In the genomic region with DNA sequence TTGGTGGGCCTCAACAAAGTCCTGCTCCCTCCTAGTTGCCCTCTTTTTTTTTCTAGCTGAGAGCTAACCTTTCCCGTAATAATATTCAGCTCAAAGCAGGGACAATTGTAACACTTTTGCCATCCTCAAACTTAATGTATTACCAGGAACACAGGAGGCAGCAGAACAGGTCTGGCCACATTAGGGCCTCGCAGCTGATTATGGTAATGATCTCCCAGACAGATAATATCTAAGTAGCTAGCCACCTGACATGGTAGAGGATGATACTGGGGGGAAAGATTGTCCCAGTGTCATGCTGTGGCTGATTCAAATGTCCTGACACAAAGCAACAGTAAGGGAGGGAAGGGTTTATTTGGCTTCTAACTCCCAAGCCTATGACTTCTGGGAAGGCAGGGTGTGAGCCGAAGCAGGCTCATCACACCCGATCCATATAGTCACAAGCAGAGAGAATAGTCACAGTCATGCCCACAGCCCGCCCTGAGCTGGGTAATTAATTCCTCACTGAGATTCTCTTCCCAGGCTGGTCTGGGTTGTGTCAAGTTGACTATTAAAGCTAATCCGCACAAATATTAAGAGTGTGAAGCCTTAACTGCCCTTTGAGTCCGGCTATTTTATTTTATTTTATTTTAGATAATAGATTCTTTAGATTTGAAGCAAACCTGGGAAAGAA, we compare ENCODE assay signal across 24 mouse cellular contexts. TPM values are rescaled to one million over a fixed set of nuclear protein-coding genes. Genes with fewer than 3 reads are reported as not detected.
DNase-seq lines count a peak whose midpoint lies in the region; ATAC-seq and TF ChIP-seq lines count a peak whose summit lies in the region.
"Had no signal": no experiment of that assay in that cellular context is flagged by ENCODE, and none has a peak within 500 bp of the region (broad histone marks: within the 10 kb centered on the region; RNA-seq: fewer than 3 reads in every experiment).

No protein-coding gene starts in this region.

- WGBS in intestine, embryonic 14.5 days, result 42% methylated on average over 7 of the region's 7 CpGs
- 29% methylated on average over 7 of the region's 7 CpGs for WGBS in intestine, postnatal 0 days
- 48% methylated on average over 7 of the region's 7 CpGs for WGBS in stomach, embryonic 16.5 days

- no peak overlapping the region for H3K4me3 ChIP-seq in intestine, embryonic 14.5 days (ENCODE audit: low read depth, low read length)
- no peak overlapping the region for H3K4me3 ChIP-seq in intestine, postnatal 0 days (ENCODE audit: low read depth, low read length)
- no peak overlapping the region for H3K4me3 ChIP-seq in stomach, embryonic 16.5 days (replicated peaks; ENCODE audit: low read length)
- H3K4me3 ChIP-seq: forebrain, embryonic 15.5 days; gastrocnemius, adult 2 months; heart, adult 2 months; heart, embryonic 12.5 days; midbrain, embryonic 13.5 days; neural tube, embryonic 13.5 days had no signal

- H3K9ac ChIP-seq in intestine, embryonic 14.5 days (ENCODE audit: low read length), result no peak overlapping the region
- H3K9ac ChIP-seq in intestine, postnatal 0 days (ENCODE audit: low read depth, low read length), result 0 out of 2 replicates have a peak overlapping the region, but pooled peaks have one; percentile 1
- H3K9ac ChIP-seq in stomach, embryonic 16.5 days (ENCODE audit: low read length), result no peak overlapping the region
- H3K9ac ChIP-seq: forebrain, embryonic 15.5 days; heart, embryonic 12.5 days; hindbrain, embryonic 14.5 days; liver, embryonic 14.5 days; midbrain, embryonic 13.5 days; neural tube, embryonic 13.5 days had no signal

- 0 out of 2 replicates have a peak, but pooled peaks cover 2% of the 10 kb centered on the region for H3K9me3 ChIP-seq in intestine, embryonic 14.5 days (ENCODE audit: control insufficient read depth, low read length)
- H3K9me3 ChIP-seq in intestine, postnatal 0 days (ENCODE audit: control insufficient read depth), result no peaks in the 10 kb centered on the region
- no peaks in the 10 kb centered on the region for H3K9me3 ChIP-seq in stomach, embryonic 16.5 days (replicated peaks; ENCODE audit: control insufficient read depth, low read length)
- H3K9me3 ChIP-seq: forebrain, embryonic 15.5 days; midbrain, embryonic 13.5 days; neural tube, embryonic 13.5 days had no signal

- no peaks in the 10 kb centered on the region for H3K27me3 ChIP-seq in intestine, embryonic 14.5 days (replicated peaks; ENCODE audit: control insufficient read depth, insufficient read depth, low read length)
- no peaks in the 10 kb centered on the region for H3K27me3 ChIP-seq in intestine, postnatal 0 days (replicated peaks; ENCODE audit: control insufficient read depth, insufficient read depth, low read length)
- no peaks in the 10 kb centered on the region for H3K27me3 ChIP-seq in stomach, embryonic 16.5 days (ENCODE audit: control insufficient read depth, insufficient read depth, low read length)
- H3K27me3 ChIP-seq: forebrain, embryonic 15.5 days; heart, embryonic 12.5 days; midbrain, embryonic 13.5 days; neural tube, embryonic 13.5 days had no signal

- no peak for ATAC-seq in intestine, embryonic 14.5 days (replicated peaks; ENCODE audit: low FRiP score, low TSS enrichment, low read depth)
- no peak for ATAC-seq in intestine, postnatal 0 days
- no peak for ATAC-seq in stomach, embryonic 16.5 days (ENCODE audit: insufficient read depth, low FRiP score)
- ATAC-seq: CD4-positive, CD25-positive, alpha-beta regulatory T cell, adult 4 months; forebrain, embryonic 15.5 days; midbrain, embryonic 13.5 days had no signal

- H3K36me3 ChIP-seq in intestine, embryonic 14.5 days (ENCODE audit: control insufficient read depth, insufficient read depth, low read length), result no peaks in the 10 kb centered on the region
- H3K36me3 ChIP-seq in intestine, postnatal 0 days (ENCODE audit: control insufficient read depth, insufficient read depth), result no peaks in the 10 kb centered on the region
- no peaks in the 10 kb centered on the region for H3K36me3 ChIP-seq in stomach, embryonic 16.5 days (ENCODE audit: control insufficient read depth, insufficient read depth, low read length)
- H3K36me3 ChIP-seq: forebrain, embryonic 15.5 days; heart, embryonic 12.5 days; midbrain, embryonic 13.5 days; neural tube, embryonic 13.5 days had no signal

- H3K4me2 ChIP-seq in intestine, embryonic 14.5 days (ENCODE audit: low read length), result no peak overlapping the region
- H3K4me2 ChIP-seq in intestine, postnatal 0 days (replicated peaks; ENCODE audit: low read depth), result no peak overlapping the region
- no peak overlapping the region for H3K4me2 ChIP-seq in stomach, embryonic 16.5 days (ENCODE audit: low read depth, low read length)
- H3K4me2 ChIP-seq: forebrain, embryonic 15.5 days; heart, embryonic 12.5 days; hindbrain, embryonic 14.5 days; midbrain, embryonic 13.5 days; neural tube, embryonic 13.5 days had no signal

- peak; percentile 32 for DNase-seq in kidney, adult 9 months
- no peak for DNase-seq in kidney, postnatal 10 days
- DNase-seq in intestine, embryonic 14.5 days (ENCODE audit: low spot score), result no peak
- no peak for DNase-seq in spleen, postnatal 10 days (ENCODE audit: low spot score in 2 of 2)
- DNase-seq in gastrocnemius, postnatal 10 days, result no peak
- DNase-seq: cerebellum, adult 11-12 months; heart, adult 2 months; layer of hippocampus, postnatal 36 days; liver; lung, adult 2 months; lung, postnatal 10 days; thymus, adult 2 months; thymus, postnatal 4 days had no signal

- 0 out of 2 replicates have a peak overlapping the region, but pooled peaks have one; percentile 11 for H3K27ac ChIP-seq in intestine, embryonic 14.5 days (ENCODE audit: low read depth)
- peak overlapping the region; percentile 29 for H3K27ac ChIP-seq in intestine, postnatal 0 days (ENCODE audit: low read depth, low read length)
- H3K27ac ChIP-seq in stomach, embryonic 16.5 days (ENCODE audit: low read length), result peak overlapping the region; percentile 48; the same call in 1 of the 2 replicates
- H3K27ac ChIP-seq: forebrain, embryonic 15.5 days; gastrocnemius, adult 2 months; heart, adult 2 months; hindbrain, embryonic 14.5 days; liver, embryonic 14.5 days; macrophage; midbrain, embryonic 13.5 days; neural tube, embryonic 13.5 days had no signal

- peaks cover 7% of the 10 kb centered on the region; the same call in 1 of the 2 replicates for H3K4me1 ChIP-seq in intestine, embryonic 14.5 days (replicated peaks; ENCODE audit: control insufficient read depth, insufficient read depth, low read length)
- H3K4me1 ChIP-seq in intestine, postnatal 0 days (replicated peaks; ENCODE audit: control insufficient read depth, insufficient read depth, low read length), result no peaks in the 10 kb centered on the region
- no peaks in the 10 kb centered on the region; the same call in 1 of the 2 replicates for H3K4me1 ChIP-seq in stomach, embryonic 16.5 days (ENCODE audit: control insufficient read depth, insufficient read depth, low read length)
- H3K4me1 ChIP-seq: forebrain, embryonic 15.5 days; midbrain, embryonic 13.5 days; neural tube, embryonic 13.5 days had no signal

- TF ChIP-seq CTCF in intestine, postnatal 0 days (IDR thresholded peaks at IDR 0.05; ENCODE audit: low read depth), result no peak

RNA-seq across cellular contexts. Expression of gene Cd2ap, which starts 57.0 kb away (rescaled TPM):
- 37.6 and 40.4 TPM in 2 replicates for polyA plus RNA-seq in intestine, embryonic 14.5 days (2014; fragmentation: Nextera tagmentation; extraction: Ambion mirVana)
- polyA plus RNA-seq in intestine, postnatal 0 days (2015; fragmentation: Nextera tagmentation; extraction: Ambion mirVana), result 37.4 and 42.6 TPM in 2 replicates
- 28.7 and 31.8 TPM in 2 replicates for polyA plus RNA-seq in stomach, embryonic 16.5 days (2015; fragmentation: Nextera tagmentation; extraction: Ambion mirVana)
- total RNA-seq in gastrocnemius, postnatal 10 days (2021), result 10 to 100 TPM; 22.5 to 30.7 TPM
